Mouse (Mus musculus): Measurements from ENCODE around the gene Slc26a6.

DNA sequence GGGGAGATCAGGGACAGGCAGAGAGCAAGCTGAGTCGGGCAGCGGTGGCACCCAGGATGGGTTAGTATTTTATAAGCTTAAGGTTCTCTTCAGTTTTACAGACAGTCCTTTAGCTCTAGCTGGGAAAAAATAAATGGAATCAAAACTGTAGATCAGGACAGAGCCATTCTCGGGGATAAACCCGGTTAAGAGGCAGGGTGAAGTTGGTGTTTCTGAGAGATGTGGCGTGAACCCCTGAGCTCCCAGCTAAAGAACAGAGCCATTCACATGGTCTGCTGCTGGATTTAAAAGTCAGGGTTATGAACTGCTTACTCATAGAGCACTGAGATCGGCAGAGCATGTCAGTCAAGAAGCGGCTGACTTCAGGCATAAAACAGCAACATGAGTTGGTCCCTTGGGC lies 60.1 kb downstream of the Slc26a6 start:
- no peak for TF ChIP-seq POLR2A (IDR thresholded peaks at IDR 0.05; ENCODE audit: low read depth, low read length)
- no peak for TF ChIP-seq CTCF (conservative IDR thresholded peaks at IDR 0.05; ENCODE audit: insufficient read depth, insufficient read length, low read depth, low read length)
